Mouse (Mus musculus): ENCODE results near the gene Smyd3. TPM values are rescaled to one million over a fixed set of nuclear protein-coding genes. Genes with fewer than 3 reads are reported as not detected.
A peak's percentile ranks its signal among the peaks of the same experiment; 100 is the strongest.

The Smyd3 gene
- polyA plus RNA-seq (2016; fragmentation: Nextera tagmentation; extraction: Ambion mirVana), result 21.1 and 22.3 TPM in 2 replicates

GRCm38 (mm10) chr1:179517713-179518465 is at the start of gene Smyd3:
Gene Smyd3, minus strand, starts transcription at chr1:179518041.
- DNase-seq (ENCODE audit: low spot score), result peak; percentile 86
- H3K4me3 ChIP-seq, result peak within 1 kb of the TSS; percentile 82
- H3K27ac ChIP-seq, result peak within 1 kb of the TSS; percentile 84
- WGBS, result 6% methylated on average over 39 of the region's 39 CpGs
- no peaks in the 10 kb centered on the region for H3K9me3 ChIP-seq (replicated peaks)
- H3K27me3 ChIP-seq (ENCODE audit: low read depth, poor library complexity, severe bottlenecking), result no peaks in the 10 kb centered on the region
- no peaks in the 10 kb centered on the region for H3K36me3 ChIP-seq
- H3K4me1 ChIP-seq, result peaks cover 9% of the 10 kb centered on the region

GRCm38 (mm10) chr1:179567558-179567957 is 49.7 kb upstream of the Smyd3 start:
- Histone ChIP-seq H3K9me3 (replicated peaks) (no peaks in the 10 kb centered on the region), H3K27ac (no peak overlapping the region), H3K27me3 (ENCODE audit: low read depth, poor library complexity, severe bottlenecking) (no peaks in the 10 kb centered on the region), H3K36me3 (no peaks in the 10 kb centered on the region), H3K4me1 (peaks cover 17% of the 10 kb centered on the region), H3K4me3 (no peak overlapping the region)
- 70% methylated on average over 7 of the region's 7 CpGs for WGBS
- DNase-seq (ENCODE audit: low spot score), result no peak

GRCm38 (mm10) chr1:179563926-179564325 is 46.1 kb upstream of the Smyd3 start:
- Histone ChIP-seq H3K4me1 (peaks cover 17% of the 10 kb centered on the region), H3K27ac (no peak overlapping the region), H3K4me3 (no peak overlapping the region), H3K27me3 (ENCODE audit: low read depth, poor library complexity, severe bottlenecking) (no peaks in the 10 kb centered on the region), H3K9me3 (replicated peaks) (no peaks in the 10 kb centered on the region), H3K36me3 (no peaks in the 10 kb centered on the region)
- no peak for DNase-seq (ENCODE audit: low spot score)
- 84% methylated on average over 5 of the region's 5 CpGs for WGBS

- no peaks in the 10 kb centered on the region for H3K36me3 ChIP-seq
- H3K27ac ChIP-seq, result no peak overlapping the region
- H3K27me3 ChIP-seq (ENCODE audit: low read depth, poor library complexity, severe bottlenecking), result no peaks in the 10 kb centered on the region
- no peaks in the 10 kb centered on the region for H3K9me3 ChIP-seq (replicated peaks)
- H3K4me1 ChIP-seq, result peaks cover 17% of the 10 kb centered on the region
- H3K4me3 ChIP-seq, result no peak overlapping the region
- DNase-seq (ENCODE audit: low spot score), result no peak
- 85% methylated on average over 4 of the region's 4 CpGs for WGBS
These were observed 45.4 kb upstream of the Smyd3 start for GRCm38 (mm10) chr1:179563211-179563610.

- H3K27ac ChIP-seq, result no peak overlapping the region
- no peaks in the 10 kb centered on the region for H3K9me3 ChIP-seq (replicated peaks)
- WGBS, result 93% methylated on average over 6 of the region's 6 CpGs
- H3K4me3 ChIP-seq, result no peak overlapping the region
- peaks cover 8% of the 10 kb centered on the region for H3K4me1 ChIP-seq
- H3K27me3 ChIP-seq (ENCODE audit: low read depth, poor library complexity, severe bottlenecking), result no peaks in the 10 kb centered on the region
- DNase-seq (ENCODE audit: low spot score), result no peak
- H3K36me3 ChIP-seq, result no peaks in the 10 kb centered on the region
These were observed 43.1 kb upstream of the Smyd3 start for GRCm38 (mm10) chr1:179560845-179561430.

- Histone ChIP-seq H3K36me3 (no peaks in the 10 kb centered on the region), H3K27ac (no peak overlapping the region), H3K4me3 (no peak overlapping the region), H3K27me3 (ENCODE audit: low read depth, poor library complexity, severe bottlenecking) (no peaks in the 10 kb centered on the region), H3K4me1 (peaks cover 8% of the 10 kb centered on the region), H3K9me3 (replicated peaks) (no peaks in the 10 kb centered on the region)
- no peak for DNase-seq (ENCODE audit: low spot score)
- WGBS, result 87% methylated on average over 11 of the region's 11 CpGs
These were observed 41.8 kb upstream of the Smyd3 start for GRCm38 (mm10) chr1:179559446-179560194.

- H3K36me3 ChIP-seq, result no peaks in the 10 kb centered on the region
- H3K27me3 ChIP-seq (ENCODE audit: low read depth, poor library complexity, severe bottlenecking), result no peaks in the 10 kb centered on the region
- 97% methylated on average over 3 of the region's 3 CpGs for WGBS
- H3K4me3 ChIP-seq, result no peak overlapping the region
- H3K4me1 ChIP-seq, result no peaks in the 10 kb centered on the region
- no peak for DNase-seq (ENCODE audit: low spot score)
- H3K9me3 ChIP-seq (replicated peaks), result no peaks in the 10 kb centered on the region
- H3K27ac ChIP-seq, result no peak overlapping the region
These were observed 39.1 kb upstream of the Smyd3 start for GRCm38 (mm10) chr1:179556921-179557320.

- Histone ChIP-seq H3K27me3 (ENCODE audit: low read depth, poor library complexity, severe bottlenecking) (no peaks in the 10 kb centered on the region), H3K27ac (no peak overlapping the region), H3K4me1 (no peaks in the 10 kb centered on the region), H3K9me3 (replicated peaks) (no peaks in the 10 kb centered on the region), H3K4me3 (no peak overlapping the region), H3K36me3 (no peaks in the 10 kb centered on the region)
- no peak for DNase-seq (ENCODE audit: low spot score)
- 89% methylated on average over 4 of the region's 4 CpGs for WGBS
These were observed 36.1 kb upstream of the Smyd3 start for GRCm38 (mm10) chr1:179553949-179554347.

- H3K4me3 ChIP-seq, result no peak overlapping the region
- DNase-seq (ENCODE audit: low spot score), result no peak
- H3K36me3 ChIP-seq, result no peaks in the 10 kb centered on the region
- no peaks in the 10 kb centered on the region for H3K27me3 ChIP-seq (ENCODE audit: low read depth, poor library complexity, severe bottlenecking)
- peaks cover 1% of the 10 kb centered on the region; the same call in 1 of the 2 replicates for H3K4me1 ChIP-seq
- H3K9me3 ChIP-seq (replicated peaks), result no peaks in the 10 kb centered on the region
- 87% methylated on average over 5 of the region's 5 CpGs for WGBS
- H3K27ac ChIP-seq, result no peak overlapping the region
These were observed 35.5 kb upstream of the Smyd3 start for GRCm38 (mm10) chr1:179553197-179553948.

GRCm38 (mm10) chr1:179552751-179553150 is 34.9 kb upstream of the Smyd3 start:
- Histone ChIP-seq H3K4me1 (peaks cover 5% of the 10 kb centered on the region; the same call in 1 of the 2 replicates), H3K36me3 (no peaks in the 10 kb centered on the region), H3K9me3 (replicated peaks) (no peaks in the 10 kb centered on the region), H3K27ac (no peak overlapping the region), H3K27me3 (ENCODE audit: low read depth, poor library complexity, severe bottlenecking) (no peaks in the 10 kb centered on the region), H3K4me3 (no peak overlapping the region)
- DNase-seq (ENCODE audit: low spot score), result no peak
- WGBS, result 59% methylated on average over 7 of the region's 7 CpGs

- Histone ChIP-seq H3K4me3 (no peak overlapping the region), H3K4me1 (peaks cover 11% of the 10 kb centered on the region), H3K9me3 (replicated peaks) (no peaks in the 10 kb centered on the region), H3K27ac (no peak overlapping the region), H3K27me3 (ENCODE audit: low read depth, poor library complexity, severe bottlenecking) (no peaks in the 10 kb centered on the region), H3K36me3 (no peaks in the 10 kb centered on the region)
- WGBS, result 87% methylated on average over 4 of the region's 4 CpGs
- DNase-seq (ENCODE audit: low spot score), result no peak
These were observed 34.1 kb upstream of the Smyd3 start for GRCm38 (mm10) chr1:179551921-179552320.

GRCm38 (mm10) chr1:179551336-179551735 is 33.5 kb upstream of the Smyd3 start:
- Histone ChIP-seq H3K9me3 (replicated peaks) (no peaks in the 10 kb centered on the region), H3K27ac (no peak overlapping the region), H3K27me3 (ENCODE audit: low read depth, poor library complexity, severe bottlenecking) (no peaks in the 10 kb centered on the region), H3K36me3 (no peaks in the 10 kb centered on the region), H3K4me1 (peaks cover 11% of the 10 kb centered on the region), H3K4me3 (no peak overlapping the region)
- 91% methylated on average over 3 of the region's 3 CpGs for WGBS
- DNase-seq (ENCODE audit: low spot score), result no peak
